In the genomic region with DNA sequence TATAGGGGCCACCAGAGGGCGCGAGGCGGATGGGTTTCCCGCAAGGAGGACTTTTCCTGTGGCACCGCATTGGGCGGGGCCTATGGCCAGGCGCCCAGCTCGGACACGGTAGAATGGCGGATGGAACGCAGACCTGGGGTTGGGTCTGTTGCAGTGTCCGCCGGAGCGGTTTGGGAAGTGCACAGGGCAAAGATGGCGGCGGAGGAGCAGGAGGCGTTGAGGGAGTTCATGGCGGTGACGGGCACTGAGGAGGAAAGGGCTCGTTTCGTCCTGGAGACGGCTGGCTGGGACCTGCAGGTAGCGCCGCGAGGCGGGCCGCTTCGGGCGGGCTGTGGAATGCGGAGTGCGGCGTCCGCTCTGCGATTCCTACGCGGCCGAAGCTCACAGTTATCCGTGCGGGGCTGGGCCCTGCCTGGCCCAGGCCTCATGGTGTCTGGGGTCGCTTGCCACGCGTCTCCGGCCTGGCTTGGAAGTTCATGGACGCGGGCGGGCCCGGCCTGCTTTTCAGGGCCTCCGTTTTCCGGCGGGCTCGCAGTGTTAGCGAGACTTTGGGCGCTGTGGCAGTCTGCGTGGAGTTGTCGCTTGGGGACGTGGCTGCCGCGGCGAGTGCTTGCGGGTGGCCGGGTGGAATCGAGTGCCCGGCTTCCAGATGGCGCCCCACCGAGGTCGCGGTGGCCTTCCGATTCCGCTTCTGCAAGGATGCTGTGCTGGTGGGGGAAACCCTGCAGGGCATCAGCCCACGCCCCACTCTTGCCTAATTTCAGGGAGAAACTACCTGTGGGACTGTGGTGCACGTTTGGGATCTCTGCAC, we compare ENCODE assay signal across 8 mouse cellular contexts. TPM values are rescaled to one million over a fixed set of nuclear protein-coding genes. Genes with fewer than 3 reads are reported as not detected.
DNase-seq lines count a peak whose midpoint lies in the region; ATAC-seq and TF ChIP-seq lines count a peak whose summit lies in the region.
"Not testable (repeated sequence)": the region's sequence is repeated elsewhere in the genome, so short reads cannot be mapped to it uniquely, and the experiment has no call there.

No protein-coding gene starts in this region.

- not testable (repeated sequence) for H3K9me3 ChIP-seq in erythroblast, embryonic 14.5 days (ENCODE audit: control insufficient read depth, low read length); heart, embryonic 11.5 days (replicated peaks; ENCODE audit: control insufficient read depth, low read length); kidney, embryonic 16.5 days (ENCODE audit: low read length)

- H3K9ac ChIP-seq in heart, embryonic 11.5 days (ENCODE audit: low read depth, low read length): peak overlapping the region; percentile 94
- H3K9ac ChIP-seq in kidney, embryonic 16.5 days (replicated peaks; ENCODE audit: low read length): peak overlapping the region; percentile 80
- peak overlapping the region; percentile 73 for H3K9ac ChIP-seq in liver, adult 2 months (ENCODE audit: low read depth, low read length)

- 0 out of 2 replicates have a peak, but pooled peaks have one; percentile 8 for TF ChIP-seq POLR2A in brain, embryonic 14.5 days (IDR thresholded peaks at IDR 0.05; ENCODE audit: borderline replicate concordance, extremely low read depth, insufficient read depth, insufficient read length, poor library complexity, severe bottlenecking)
- TF ChIP-seq POLR2A in liver, adult 2 months (IDR thresholded peaks at IDR 0.05; ENCODE audit: extremely low read depth, insufficient read depth, low read length): 0 out of 2 replicates have a peak, but pooled peaks have one; percentile 53
- TF ChIP-seq POLR2A in myocyte (IDR thresholded peaks at IDR 0.05; ENCODE audit: insufficient read length, low read depth): peak; percentile 55

- H3K27ac ChIP-seq in heart, embryonic 11.5 days (ENCODE audit: low read depth, low read length): peak overlapping the region; percentile 76
- H3K27ac ChIP-seq in kidney, embryonic 16.5 days (ENCODE audit: low read length): peak overlapping the region; percentile 86
- peak overlapping the region; percentile 14; the same call in 1 of the 2 replicates for H3K27ac ChIP-seq in liver, adult 2 months (replicated peaks; ENCODE audit: insufficient read depth, low read depth, low read length)

- WGBS in heart, embryonic 11.5 days (ENCODE audit: insufficient replicate concordance): 9% methylated on average over 66 of the region's 71 CpGs
- WGBS in kidney, embryonic 16.5 days: 11% methylated on average over 66 of the region's 71 CpGs
- WGBS in liver, adult 2 months: 6% methylated on average over 71 of the region's 71 CpGs

- not testable (repeated sequence) for H3K4me1 ChIP-seq in erythroblast, embryonic 14.5 days (ENCODE audit: control insufficient read depth); heart, embryonic 11.5 days (ENCODE audit: control insufficient read depth, insufficient read depth, low read length); kidney, embryonic 16.5 days (ENCODE audit: insufficient read depth, low read length); liver, adult 2 months (ENCODE audit: control insufficient read depth, insufficient read depth, low read length)

- H3K27me3 ChIP-seq in C2C12 (ENCODE audit: control insufficient read depth, insufficient read depth, insufficient read length); erythroblast, embryonic 14.5 days (ENCODE audit: control insufficient read depth); heart, embryonic 11.5 days (ENCODE audit: control insufficient read depth, insufficient read depth, low read length); kidney, embryonic 16.5 days (ENCODE audit: insufficient read depth, low read length); liver, adult 2 months (ENCODE audit: control insufficient read depth, insufficient read depth, low read length); myocyte (ENCODE audit: control insufficient read depth, insufficient read depth, insufficient read length); splenic B cell, adult 2 months (ENCODE audit: control insufficient read depth, insufficient read depth, low read length, poor library complexity, severe bottlenecking): not testable (repeated sequence)

- ATAC-seq in heart, embryonic 11.5 days (replicated peaks; ENCODE audit: insufficient number of reproducible peaks, low FRiP score, low TSS enrichment): peak; percentile 100
- peak; percentile 100 for ATAC-seq in kidney, embryonic 16.5 days (ENCODE audit: low FRiP score, low TSS enrichment)

- not testable (repeated sequence) for H3K36me3 ChIP-seq in C2C12 (ENCODE audit: control insufficient read depth, insufficient read depth); erythroblast, embryonic 14.5 days (ENCODE audit: control insufficient read depth); heart, embryonic 11.5 days (ENCODE audit: control insufficient read depth, insufficient read depth, low read length); kidney, embryonic 16.5 days (ENCODE audit: insufficient read depth, low read length); liver, adult 2 months (ENCODE audit: control insufficient read depth, insufficient read depth, low read length); myocyte (ENCODE audit: control insufficient read depth, insufficient read depth); splenic B cell, adult 2 months (ENCODE audit: control insufficient read depth, insufficient read depth, low read length, poor library complexity, severe bottlenecking)

- peak; percentile 4 for TF ChIP-seq CTCF in C2C12 (IDR thresholded peaks at IDR 0.05; ENCODE audit: control insufficient read depth, insufficient read depth, insufficient read length)
- not testable (repeated sequence) for TF ChIP-seq CTCF in brain, embryonic 14.5 days (IDR thresholded peaks at IDR 0.05; ENCODE audit: borderline replicate concordance, extremely low read depth, insufficient read depth, insufficient read length)
- TF ChIP-seq CTCF in liver, adult 2 months (IDR thresholded peaks at IDR 0.05; ENCODE audit: low read depth, low read length): peak; percentile 19; the same call in 1 of the 2 replicates

- H3ac ChIP-seq in C2C12 (ENCODE audit: control insufficient read depth, insufficient read length, low read depth) (peak overlapping the region; percentile 65), myocyte (ENCODE audit: control insufficient read depth, insufficient read length) (peak overlapping the region; percentile 37)

- peak overlapping the region; percentile 56 for H3K4me2 ChIP-seq in heart, embryonic 11.5 days
- peak overlapping the region; percentile 46 for H3K4me2 ChIP-seq in kidney, embryonic 16.5 days (replicated peaks; ENCODE audit: low read depth, low read length)
- peak overlapping the region; percentile 42 for H3K4me2 ChIP-seq in myocyte (ENCODE audit: low read depth)

- not testable (repeated sequence) for H3K79me2 ChIP-seq in C2C12 (ENCODE audit: control insufficient read depth, insufficient read depth); liver, adult 2 months (ENCODE audit: control insufficient read depth, insufficient read depth, low read length); myocyte (ENCODE audit: control insufficient read depth, insufficient read depth)

- peak overlapping the region; percentile 46 for H3K4me3 ChIP-seq in C2C12 (ENCODE audit: insufficient read depth, poor library complexity, severe bottlenecking)
- peak overlapping the region; percentile 62 for H3K4me3 ChIP-seq in erythroblast, embryonic 14.5 days (replicated peaks)
- peak overlapping the region; percentile 69 for H3K4me3 ChIP-seq in heart, embryonic 11.5 days (ENCODE audit: low read depth, low read length)
- H3K4me3 ChIP-seq in kidney, embryonic 16.5 days (ENCODE audit: low read length): peak overlapping the region; percentile 60
- H3K4me3 ChIP-seq in liver, adult 2 months (ENCODE audit: insufficient read depth, low read depth, low read length): peak overlapping the region; percentile 57
- H3K4me3 ChIP-seq in myocyte: peak overlapping the region; percentile 52

- DNase-seq in brain, embryonic 14.5 days (ENCODE audit: low read depth): peak; percentile 98
- peak; percentile 88 for DNase-seq in liver, adult 2 months (ENCODE audit: extremely low read depth, low read depth, low spot score)
- DNase-seq in splenic B cell, adult 2 months (ENCODE audit: low read depth, low spot score): peak; percentile 94

- not testable (repeated sequence) for H3K79me3 ChIP-seq in C2C12 (ENCODE audit: low read depth)

TF ChIP-seq in myocyte, 11 proteins besides CTCF, POLR2A, EP300 and RAD21:
- TF ChIP-seq E2F4 (IDR thresholded peaks at IDR 0.05; ENCODE audit: insufficient read depth) (peak; percentile 10), POLR2AphosphoS2 (IDR thresholded peaks at IDR 0.05; ENCODE audit: insufficient read length, low read depth) (peak; percentile 62), MAX (IDR thresholded peaks at IDR 0.05; ENCODE audit: low read depth) (peak; percentile 39)
TF ChIP-seq in myocyte: peak in this region for 3; not testable (repeated sequence) for 8.

RNA-seq across cellular contexts. Expression of a gene that starts 55.4 kb away (rescaled TPM):
- polyA plus RNA-seq in C2C12 (2012; fragmentation: generic; extraction: Trizol) (not detected), myocyte (2012; fragmentation: generic; extraction: Trizol) (not detected)
- polyA plus RNA-seq in brain, embryonic 14.5 days (2012; rRNA removed): not detected in 2 replicates
- not detected in 2 replicates for polyA plus RNA-seq in erythroblast, embryonic 14.5 days (2012)
- not detected in 2 replicates for polyA plus RNA-seq in heart, embryonic 11.5 days (2014; fragmentation: Nextera tagmentation; extraction: Ambion mirVana)
- 0.09 TPM in 1 of 2 replicates, not detected in the other for polyA plus RNA-seq in kidney, embryonic 16.5 days (2015; fragmentation: Nextera tagmentation; extraction: Ambion mirVana)
- 0.09 TPM in 1 of 2 replicates, not detected in the other for total RNA-seq in liver, adult 2 months (2014; rRNA removed)
- not detected in 2 replicates for polyA plus RNA-seq in liver, adult 2 months (2012; rRNA removed)

Comparison
In these comparisons a context has a peak if more than half of its experiments do, and no peak if none do; other contexts are left out.
1. Peak in every context shown above with its lines: DNase-seq, ATAC-seq, H3K4me3 ChIP-seq and H3K27ac ChIP-seq.
2. H3K27ac ChIP-seq: peak in every context shown above with its lines; median percentile 86 in kidney, embryonic 16.5 days; 76 in heart, embryonic 11.5 days; 14 in liver, adult 2 months.